Mouse (Mus musculus) layer of hippocampus, adult 18-20 months (tissue): Measurements from ENCODE around the gene Tnfrsf9. TPM values are rescaled to one million over a fixed set of nuclear protein-coding genes. Genes with fewer than 3 reads are reported as not detected.
A peak's percentile ranks its signal among the peaks of the same experiment; 100 is the strongest.
"Not testable (repeated sequence)": the region's sequence is repeated elsewhere in the genome, so short reads cannot be mapped to it uniquely, and the experiment has no call there.

Experiments
- DNase-seq, 2 experiments: peaks; one replicate each; pipeline ENCODE4 v3.0.0; 2022; ENCODE audit warnings: low spot score in 2 of 2
- long read RNA-seq: library from polyadenylated mRNA; stranded (forward); transcript quantifications from one replicate; pipeline ENCODE4 v2.0.0, GENCODE M21; 2021
- total RNA-seq, 2 experiments: library from RNA; stranded (reverse); gene quantifications; 2 replicates each; pipeline ENCODE4 v1.2.3; 2021

The Tnfrsf9 gene
- under 1 TPM; 0.82 to 0.89 TPM for total RNA-seq
- long read RNA-seq, partial matches to known transcripts = 0 of 2 reads
- long read RNA-seq, other reads (novel, unspliced or antisense) = 2 of 2 reads

GRCm38 (mm10) chr4:150914290-150914733 lies at the start of gene Tnfrsf9, which contains the start of gene Park7:
Tnfrsf9 (plus strand) TSS chr4:150914562.
Park7 (minus strand) TSS chr4:150914437.
- DNase-seq = peak; percentile 96 to 97

DNA sequence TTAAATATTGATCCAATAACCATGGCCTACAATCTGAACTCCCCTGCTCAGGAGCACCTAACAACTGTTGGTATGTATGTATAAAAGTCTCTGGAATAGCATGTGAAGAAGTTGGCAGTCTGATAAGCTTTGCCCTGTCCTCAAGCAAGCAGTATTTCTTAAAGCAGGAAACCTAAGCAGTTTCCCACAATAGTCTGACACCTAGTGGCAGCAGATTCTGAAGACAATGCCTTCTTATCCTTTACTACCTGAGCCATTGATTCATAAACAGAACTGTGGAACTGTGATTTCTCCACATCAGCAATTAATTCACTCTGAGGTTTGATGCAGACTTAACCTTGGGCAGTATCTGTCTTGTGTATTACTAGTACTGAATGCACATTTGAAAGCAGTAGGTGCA lies 49.0 kb upstream of the Tnfrsf9 start:
- peak in 1 of 2 experiments; percentile 50 for DNase-seq

GRCm38 (mm10) chr4:150866069-150866468 lies 48.3 kb upstream of the Tnfrsf9 start:
- no peak for DNase-seq

GRCm38 (mm10) chr4:150866494-150866893 lies 47.9 kb upstream of the Tnfrsf9 start:
- DNase-seq = no peak

- no peak for DNase-seq
Observed at GRCm38 (mm10) chr4:150868161-150868560, 46.2 kb upstream of the Tnfrsf9 start.

DNA sequence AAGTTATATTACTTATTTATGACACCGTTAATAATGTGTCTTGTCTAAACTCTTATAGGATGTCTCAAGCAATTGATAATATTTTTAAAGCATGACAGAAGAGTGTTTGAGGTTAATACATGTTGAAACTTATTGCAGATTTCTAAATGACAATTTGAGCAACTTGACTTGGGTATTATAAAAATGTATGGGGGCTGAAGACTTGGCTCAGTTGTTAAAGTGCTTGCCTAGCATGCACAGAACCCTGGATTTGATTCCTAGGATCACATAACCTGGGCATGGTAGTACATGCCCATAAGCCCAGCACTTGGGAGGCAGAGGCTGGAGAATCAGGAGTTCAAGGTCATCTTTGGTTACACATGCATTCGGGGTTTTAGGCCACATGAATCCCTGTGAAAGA lies 45.5 kb upstream of the Tnfrsf9 start:
- DNase-seq = no peak

DNA sequence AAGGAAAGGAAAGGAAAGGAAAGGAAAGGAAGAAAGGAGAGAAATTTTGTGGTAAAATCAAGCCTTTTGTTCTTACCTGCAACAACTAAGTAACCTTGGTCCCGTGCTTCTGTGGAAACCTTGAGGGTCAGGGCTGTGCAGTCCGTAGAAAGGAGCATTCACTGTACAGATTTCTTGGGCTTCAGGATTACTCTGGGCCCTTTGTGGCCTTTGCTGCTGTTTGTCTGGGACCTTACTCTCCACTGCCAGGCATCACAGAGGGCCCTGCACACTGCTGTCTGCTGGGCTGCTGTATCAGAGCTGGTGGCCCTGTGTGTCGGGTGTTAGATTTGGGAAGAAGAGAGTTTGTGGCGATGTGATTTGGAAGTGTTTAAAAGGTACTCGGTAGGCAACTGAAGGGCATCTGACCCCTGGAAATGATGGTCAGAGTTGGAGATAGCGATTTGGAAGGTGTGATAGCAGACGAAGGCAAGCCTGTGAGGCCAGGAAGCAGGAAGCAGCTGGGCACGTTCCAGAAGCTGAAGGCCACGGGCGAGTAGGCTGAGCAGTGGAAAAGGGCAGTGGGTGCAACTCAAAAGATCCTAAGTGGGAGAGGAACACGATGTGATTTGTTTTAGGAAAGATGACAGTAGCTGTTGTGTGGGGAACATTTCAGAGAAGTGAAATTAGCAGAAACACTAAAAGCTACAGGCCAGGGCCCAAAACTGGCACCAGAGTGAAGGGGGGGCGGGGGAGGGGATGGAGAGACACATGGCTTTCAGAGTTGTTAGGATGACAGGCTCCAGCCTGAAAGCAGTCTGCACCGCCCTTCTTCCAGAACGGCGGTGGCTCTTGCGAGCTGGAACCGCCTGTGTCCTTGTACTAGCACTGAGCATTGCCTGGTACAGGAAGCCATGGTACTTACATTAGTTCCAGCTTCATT lies 44.8 kb upstream of the Tnfrsf9 start:
- DNase-seq = peak in 1 of 2 experiments; percentile 46

DNA sequence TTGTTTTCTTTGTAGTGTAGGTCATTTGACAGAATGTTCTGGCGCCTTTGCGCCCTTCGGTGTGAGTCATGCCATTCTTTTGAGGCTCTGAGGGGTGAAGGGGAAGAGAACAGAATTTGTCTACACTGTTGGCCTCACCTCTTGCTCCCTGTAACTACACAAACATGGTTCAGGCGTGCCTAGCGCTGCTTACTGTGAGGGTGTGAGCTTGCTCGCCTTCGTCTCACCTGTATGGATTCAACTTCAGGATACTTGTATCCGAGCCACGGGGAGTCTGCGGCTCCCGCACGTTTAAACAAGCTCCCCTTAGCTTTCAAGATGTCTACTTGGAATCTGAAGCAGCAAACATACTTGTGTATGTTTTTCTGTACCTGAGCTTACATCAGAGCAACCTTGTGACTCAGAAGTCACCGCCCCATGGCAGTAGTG lies 43.4 kb upstream of the Tnfrsf9 start:
- no peak for DNase-seq

GRCm38 (mm10) chr4:150871392-150872138 lies 42.8 kb upstream of the Tnfrsf9 start:
- peak in 1 of 2 experiments; percentile 66 for DNase-seq

DNA sequence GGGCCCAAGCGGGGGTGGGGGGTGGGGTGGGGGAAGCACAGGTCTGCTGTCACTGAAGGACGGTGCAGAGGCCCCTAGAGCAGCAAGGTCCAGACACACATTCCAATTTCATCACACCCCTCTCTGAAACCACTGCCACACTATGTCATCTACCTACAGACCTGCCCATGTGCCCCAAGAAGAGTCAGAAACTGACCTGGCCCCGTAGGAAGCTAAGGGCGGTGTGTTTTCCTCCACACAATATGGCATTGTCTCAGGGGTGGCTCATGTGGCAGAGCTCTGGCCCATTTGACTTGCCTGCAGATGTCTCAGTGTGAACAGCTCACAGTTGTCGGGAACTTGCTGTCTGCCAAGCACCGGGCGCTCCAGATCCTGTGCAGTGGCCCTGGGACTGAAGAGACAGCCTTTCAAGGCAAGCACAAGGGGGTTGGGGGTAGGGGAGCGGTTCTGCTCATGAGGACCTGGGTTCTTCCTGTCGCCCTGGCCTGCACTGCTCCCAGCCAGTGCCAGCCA lies 42.2 kb upstream of the Tnfrsf9 start:
- DNase-seq = peak; percentile 50 to 83

DNA sequence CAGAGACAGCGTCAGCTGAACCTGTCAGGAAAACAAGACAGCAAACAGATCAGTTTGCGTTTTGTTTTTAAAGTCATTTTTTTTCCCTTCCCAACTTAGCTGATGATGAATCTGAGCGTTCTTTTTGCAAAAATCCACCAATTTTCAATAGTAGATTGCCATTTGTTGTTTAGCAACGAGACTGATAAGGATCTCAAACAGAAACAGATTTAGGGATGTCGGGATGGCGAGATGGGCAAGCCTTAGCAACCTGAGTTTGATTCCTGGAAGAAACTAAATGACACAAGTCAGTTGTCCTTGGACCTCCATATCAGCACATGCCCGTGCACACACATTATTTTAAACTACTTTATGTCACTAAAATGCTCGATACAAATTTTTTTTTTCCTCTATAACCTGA lies 41.7 kb upstream of the Tnfrsf9 start:
- DNase-seq = no peak

- not testable (repeated sequence) for DNase-seq
Observed at GRCm38 (mm10) chr4:150874416-150874815, 39.9 kb upstream of the Tnfrsf9 start.

GRCm38 (mm10) chr4:150875393-150875792 lies 39.0 kb upstream of the Tnfrsf9 start:
- DNase-seq = no peak

- no peak for DNase-seq
Observed at GRCm38 (mm10) chr4:150879631-150880030, 34.7 kb upstream of the Tnfrsf9 start.

DNA sequence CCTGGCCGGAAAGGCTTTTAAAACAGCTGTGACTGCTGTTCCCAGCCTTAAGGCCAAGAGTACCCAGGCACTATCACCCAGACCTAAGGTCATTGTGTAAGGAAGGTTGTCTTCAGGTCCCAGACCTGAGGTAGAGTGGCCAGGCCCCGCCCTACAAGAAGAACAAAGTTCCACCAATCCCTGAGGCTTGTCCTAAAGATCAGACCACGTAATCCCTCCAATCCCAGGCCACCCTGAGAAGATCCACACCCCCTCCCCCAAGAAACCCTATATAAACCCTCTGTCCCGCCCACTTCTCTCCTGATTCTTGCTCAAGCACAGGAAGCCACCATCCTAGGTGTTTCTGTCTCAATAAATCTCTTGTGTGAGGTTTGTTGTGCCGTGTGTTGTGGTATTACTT lies 34.0 kb upstream of the Tnfrsf9 start:
- DNase-seq = no peak

DNA sequence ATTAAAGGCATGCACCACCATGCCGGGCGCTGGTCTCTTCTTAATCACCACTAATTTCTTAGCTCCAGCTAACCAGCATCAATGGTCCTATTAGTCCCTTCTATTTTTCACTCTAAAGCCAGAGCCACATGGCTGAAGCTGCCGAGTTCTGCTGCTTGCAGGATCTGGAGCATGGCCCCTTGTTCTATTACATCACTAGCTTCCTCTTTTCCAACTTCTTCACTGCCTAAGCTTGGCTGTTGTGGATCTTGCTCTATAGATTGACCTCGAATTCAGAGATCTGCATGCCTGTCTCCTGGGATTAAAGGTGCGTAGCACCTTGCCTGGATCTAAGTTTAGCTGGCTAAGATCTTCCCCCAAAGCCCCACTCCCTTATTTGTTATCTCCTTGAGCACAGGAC lies 31.7 kb upstream of the Tnfrsf9 start:
- no peak for DNase-seq

DNA sequence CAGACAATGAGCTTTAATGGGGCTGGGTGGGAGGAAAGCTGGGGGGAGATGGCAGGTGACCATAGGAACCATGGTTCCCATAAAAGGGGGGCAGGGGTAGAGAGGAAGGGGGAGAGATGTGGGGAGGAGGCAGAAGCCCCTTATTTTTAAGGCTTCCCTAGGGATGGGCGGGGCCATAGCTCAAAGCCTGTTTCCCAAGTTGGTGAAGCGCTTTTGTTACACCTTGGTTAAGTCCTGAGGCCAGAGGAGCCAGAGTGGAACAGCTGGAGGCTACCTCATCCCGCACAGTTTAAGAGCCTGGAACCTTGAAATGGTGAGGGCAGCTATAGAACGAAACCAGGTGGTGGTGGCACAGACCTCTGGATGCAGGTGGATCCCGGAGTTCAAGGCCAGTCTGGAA lies 26.5 kb upstream of the Tnfrsf9 start:
- DNase-seq = no peak

DNA sequence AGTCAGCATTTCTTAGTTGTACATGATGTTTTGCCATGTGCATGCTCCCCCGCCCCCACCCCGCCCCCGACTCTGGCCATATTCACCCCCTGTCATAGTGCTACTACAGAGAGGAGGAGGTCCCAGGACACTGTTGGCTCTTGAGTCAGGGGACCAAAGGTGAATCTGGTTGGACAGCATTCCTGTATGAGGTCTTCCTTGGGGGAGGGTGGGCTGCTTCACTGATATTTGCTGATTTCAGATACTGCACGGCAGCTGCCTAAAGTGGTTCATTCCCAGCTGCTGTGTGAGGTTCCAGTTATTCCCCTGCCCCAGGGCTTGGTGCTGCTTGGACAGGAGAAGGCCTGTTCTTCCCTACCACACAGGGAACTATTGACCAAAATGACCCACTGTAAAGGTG lies 25.9 kb upstream of the Tnfrsf9 start:
- no peak for DNase-seq

DNA sequence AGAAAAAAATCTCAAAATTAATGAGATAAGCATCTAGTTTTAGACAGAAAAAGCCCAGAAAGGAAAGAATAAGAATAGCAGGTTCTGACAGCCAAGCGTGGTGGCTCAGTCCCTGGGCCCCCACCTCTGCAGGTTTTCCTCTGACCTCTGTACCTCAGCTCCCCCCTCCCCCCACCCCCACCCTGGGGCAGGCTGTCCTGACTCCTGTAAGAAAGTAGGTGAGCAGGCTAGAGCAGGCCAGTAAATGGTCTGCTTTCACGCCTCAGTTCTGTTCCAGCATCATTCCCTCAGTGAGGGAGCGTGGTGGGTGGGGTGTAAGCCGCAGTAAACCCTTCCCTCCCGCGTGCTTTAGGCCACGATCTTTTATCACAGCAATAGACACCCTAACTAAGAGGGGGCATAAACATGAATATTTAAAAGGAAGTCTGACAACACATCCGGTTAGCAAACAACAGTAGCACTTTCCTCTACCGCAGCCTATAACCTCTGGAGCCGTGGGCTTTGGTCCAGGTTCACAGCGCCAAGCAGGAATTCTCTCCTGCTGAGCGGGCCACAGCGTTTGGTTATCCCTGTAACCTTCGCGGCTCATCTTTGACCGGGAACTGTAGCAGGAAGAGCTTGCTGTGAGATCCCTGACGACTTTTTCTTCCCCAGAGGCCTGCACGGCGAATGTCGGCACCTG lies 24.9 kb upstream of the Tnfrsf9 start:
- no peak for DNase-seq

- no peak for DNase-seq
Observed at GRCm38 (mm10) chr4:150889955-150890315, 24.4 kb upstream of the Tnfrsf9 start.

- DNase-seq = no peak
Observed at GRCm38 (mm10) chr4:150891308-150891707, 23.1 kb upstream of the Tnfrsf9 start.
